Mouse (Mus musculus) cerebellum, adult 2 months (tissue): ENCODE results near the gene Mrpl17. TPM values are rescaled to one million over a fixed set of nuclear protein-coding genes. Genes with fewer than 3 reads are reported as not detected.

ENCODE experiments used
- DNase-seq, 2 experiments: peaks; one replicate each; pipeline ENCODE4 v3.0.0; 2021
- H3K27ac ChIP-seq: fragments of 200-500 bp; 2 replicates; pipeline ENCODE4 v1.5.1; 2012; ENCODE audit warnings: low read length, control low read depth, inconsistent platforms; ENCODE audit not compliant: insufficient read depth
- H3K27me3 ChIP-seq: fragments of 200-500 bp; 2 replicates; pipeline ENCODE4 v1.6.1; 2012; ENCODE audit warnings: inconsistent platforms, mild to moderate bottlenecking, low read length, moderate library complexity; ENCODE audit not compliant: control insufficient read depth, insufficient read depth
- H3K4me1 ChIP-seq: fragments of 200-500 bp; 2 replicates; pipeline ENCODE4 v1.6.1; 2011; ENCODE audit warnings: low read length; ENCODE audit not compliant: control insufficient read depth, insufficient read depth
- H3K4me3 ChIP-seq: fragments of 200-500 bp; replicated peaks from 2 replicates; pipeline ENCODE3; 2011; ENCODE audit warnings: mild to moderate bottlenecking, low read depth, low read length, control low read depth; ENCODE audit not compliant: insufficient read depth
- CTCF ChIP-seq: fragments of 200-500 bp; IDR thresholded peaks from 2 replicates; pipeline ENCODE4 v1.5.1; 2011; ENCODE audit warnings: low read depth, mild to moderate bottlenecking, control low read depth, low read length, moderate library complexity, borderline replicate concordance; ENCODE audit not compliant: insufficient read depth
- POLR2A ChIP-seq: fragments of 200-500 bp; IDR thresholded peaks from 2 replicates; pipeline ENCODE4 v1.6.1; 2011; ENCODE audit warnings: low read length, control low read depth, borderline replicate concordance; ENCODE audit not compliant: insufficient read depth
- WGBS: fragments of 180-500 bp; shearing (Covaris S2); methylation state at CpG from one replicate; pipeline ENCODE4 v1.1.7; 2018; 5-methylcytosine and 5-hydroxymethylcytosine counted together
- polyA plus RNA-seq: library from polyadenylated mRNA; depleted of rRNA; stranded (reverse); fragments of >200 nt; gene quantifications from 2 replicates; pipeline ENCODE4 v1.2.3, GENCODE M21; 2012

The Mrpl17 gene
- polyA plus RNA-seq, 1 experiment: 183 TPM

GRCm38 (mm10) chr7:105810280-105810876, 521 bp downstream of the Mrpl17 start:
- no peaks in the 10 kb centered on the region for H3K4me1 ChIP-seq
- TF ChIP-seq POLR2A (no peak), CTCF (no peak)
- H3K27me3 ChIP-seq: no peaks in the 10 kb centered on the region
- DNase-seq: no peak
- peak overlapping the region; percentile 76 for H3K4me3 ChIP-seq
- peak overlapping the region; percentile 39 for H3K27ac ChIP-seq
- WGBS: 3% methylated on average over 37 of the region's 37 CpGs

GRCm38 (mm10) chr7:105809836-105810235, 1.1 kb downstream of the Mrpl17 start:
- Histone ChIP-seq H3K4me1 (no peaks in the 10 kb centered on the region), H3K4me3 (peak overlapping the region; percentile 76), H3K27me3 (no peaks in the 10 kb centered on the region), H3K27ac (no peak overlapping the region)
- peak in 1 of 2 experiments; percentile 12 for DNase-seq
- no peak for TF ChIP-seq POLR2A
- no peak for TF ChIP-seq CTCF
- 72% methylated on average over 7 of the region's 7 CpGs for WGBS

GRCm38 (mm10) chr7:105808385-105808784, 2.5 kb downstream of the Mrpl17 start:
- H3K4me3 ChIP-seq: no peak overlapping the region
- H3K4me1 ChIP-seq: no peaks in the 10 kb centered on the region
- 90% methylated on average over 1 of the region's 1 CpGs for WGBS
- DNase-seq: no peak
- TF ChIP-seq POLR2A: no peak
- no peak for TF ChIP-seq CTCF
- no peak overlapping the region for H3K27ac ChIP-seq
- H3K27me3 ChIP-seq: no peaks in the 10 kb centered on the region

- H3K4me1 ChIP-seq: no peaks in the 10 kb centered on the region
- TF ChIP-seq CTCF (no peak), POLR2A (no peak)
- no peak overlapping the region for H3K27ac ChIP-seq
- no peaks in the 10 kb centered on the region for H3K27me3 ChIP-seq
- 45% methylated on average over 2 of the region's 2 CpGs for WGBS
- no peak for DNase-seq
- H3K4me3 ChIP-seq: no peak overlapping the region
These were observed 4.2 kb downstream of the Mrpl17 start for GRCm38 (mm10) chr7:105806716-105807115.

DNA sequence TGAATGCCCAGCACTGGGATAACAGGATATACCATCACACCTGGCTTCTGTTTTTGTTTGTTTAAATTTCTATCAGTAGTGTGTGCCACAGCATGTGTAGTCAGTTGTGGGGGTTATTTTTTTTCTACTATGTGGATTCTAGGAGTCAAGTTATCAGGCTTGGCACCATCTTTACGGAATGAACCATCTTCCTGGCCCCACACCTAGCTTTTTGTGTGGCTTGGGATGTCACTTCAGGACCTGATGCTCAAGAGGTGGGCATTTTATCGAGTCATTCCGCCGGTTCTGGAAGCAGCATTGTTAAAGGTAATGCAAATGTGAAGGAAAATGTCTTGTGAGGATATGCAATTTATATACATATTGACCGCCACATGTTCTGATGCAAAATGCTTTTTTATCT, 4.8 kb downstream of the Mrpl17 start:
- 83% methylated on average over 5 of the region's 5 CpGs for WGBS

DNA sequence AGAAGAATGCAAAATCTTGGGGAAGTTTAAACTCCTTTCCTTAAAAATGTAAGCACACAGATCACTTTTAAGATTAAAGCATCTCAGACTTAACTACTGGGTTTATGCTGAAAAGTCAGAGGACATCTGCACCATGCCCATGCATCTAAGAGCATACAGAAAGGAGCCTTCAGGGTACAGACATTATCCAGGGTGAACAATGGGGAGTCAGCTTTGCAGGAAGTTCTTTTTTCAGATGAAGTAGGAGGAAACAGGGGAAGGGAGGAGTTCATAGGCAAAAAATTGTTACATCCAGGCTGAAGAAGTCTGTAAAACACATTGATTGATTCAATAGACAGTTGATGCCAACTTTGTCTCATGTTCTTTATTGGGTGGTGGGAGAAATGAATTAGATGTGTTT, 7.5 kb downstream of the Mrpl17 start:
- DNase-seq: no peak
- Histone ChIP-seq H3K27me3 (no peaks in the 10 kb centered on the region), H3K27ac (no peak overlapping the region), H3K4me3 (no peak overlapping the region), H3K4me1 (no peaks in the 10 kb centered on the region)
- no peak for TF ChIP-seq POLR2A
- no peak for TF ChIP-seq CTCF

More for the DNA sequence above, 4.8 kb downstream of the Mrpl17 start:
- no peaks in the 10 kb centered on the region for H3K27me3 ChIP-seq
- DNase-seq: no peak
- no peak overlapping the region for H3K4me3 ChIP-seq
- no peaks in the 10 kb centered on the region for H3K4me1 ChIP-seq
- no peak overlapping the region for H3K27ac ChIP-seq
- TF ChIP-seq POLR2A: no peak
- no peak for TF ChIP-seq CTCF

- no peaks in the 10 kb centered on the region for H3K4me1 ChIP-seq
- H3K27me3 ChIP-seq: no peaks in the 10 kb centered on the region
- H3K27ac ChIP-seq: no peak overlapping the region
- no peak for TF ChIP-seq CTCF
- no peak for TF ChIP-seq POLR2A
- DNase-seq: no peak
- no peak overlapping the region for H3K4me3 ChIP-seq
- 65% methylated on average over 1 of the region's 1 CpGs for WGBS
These were observed 8.1 kb downstream of the Mrpl17 start for GRCm38 (mm10) chr7:105802771-105803170.

GRCm38 (mm10) chr7:105802312-105802711, 8.6 kb downstream of the Mrpl17 start:
- Histone ChIP-seq H3K27me3 (no peaks in the 10 kb centered on the region), H3K27ac (no peak overlapping the region), H3K4me3 (no peak overlapping the region), H3K4me1 (no peaks in the 10 kb centered on the region)
- no peak for DNase-seq
- WGBS: 42% methylated on average over 2 of the region's 2 CpGs
- TF ChIP-seq POLR2A (no peak), CTCF (no peak)

DNA sequence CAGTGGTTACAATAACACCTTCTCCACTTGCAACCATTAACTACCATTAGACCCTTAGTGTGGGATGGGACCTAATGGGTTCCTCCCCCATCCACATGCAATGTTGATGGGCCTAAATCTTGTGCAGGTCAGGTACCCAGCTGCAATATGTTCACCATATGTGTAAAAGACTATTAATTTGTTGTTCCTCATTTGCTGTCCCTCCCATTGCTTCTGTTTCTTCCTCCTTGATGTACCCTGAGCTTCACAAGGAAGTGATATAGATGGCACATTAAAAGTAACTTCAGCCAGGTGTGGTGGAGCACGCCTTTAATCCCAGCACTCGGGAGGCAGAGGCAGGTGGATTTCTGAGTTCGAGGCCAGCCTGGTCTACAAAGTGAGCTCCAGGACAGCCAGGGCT, 13.9 kb downstream of the Mrpl17 start:
- 91% methylated on average over 3 of the region's 3 CpGs for WGBS

More for the DNA sequence above, 13.9 kb downstream of the Mrpl17 start:
- TF ChIP-seq CTCF (no peak), POLR2A (no peak)
- no peak for DNase-seq
- H3K27ac ChIP-seq: no peak overlapping the region
- no peaks in the 10 kb centered on the region for H3K27me3 ChIP-seq
- H3K4me3 ChIP-seq: no peak overlapping the region
- H3K4me1 ChIP-seq: no peaks in the 10 kb centered on the region
